Mouse (Mus musculus) retina, embryonic 14.5 days (tissue): Measurements from ENCODE around the gene Kif1b.
"Not testable (repeated sequence)": the region's sequence is repeated elsewhere in the genome, so short reads cannot be mapped to it uniquely, and the experiment has no call there.

Source experiments
- DNase-seq: peaks from one replicate; pipeline ENCODE4 v3.0.0-alpha.2; 2015; ENCODE audit warnings: low spot score

Kif1b gene

GRCm38 (mm10) chr4:149170394-149170931 lies 137.0 kb downstream of the Kif1b start:
- DNase-seq, result no peak

GRCm38 (mm10) chr4:149169926-149170325 lies 137.6 kb downstream of the Kif1b start:
- DNase-seq, result not testable (repeated sequence)

GRCm38 (mm10) chr4:149168016-149168415 lies 139.5 kb downstream of the Kif1b start:
- DNase-seq, result no peak

DNA sequence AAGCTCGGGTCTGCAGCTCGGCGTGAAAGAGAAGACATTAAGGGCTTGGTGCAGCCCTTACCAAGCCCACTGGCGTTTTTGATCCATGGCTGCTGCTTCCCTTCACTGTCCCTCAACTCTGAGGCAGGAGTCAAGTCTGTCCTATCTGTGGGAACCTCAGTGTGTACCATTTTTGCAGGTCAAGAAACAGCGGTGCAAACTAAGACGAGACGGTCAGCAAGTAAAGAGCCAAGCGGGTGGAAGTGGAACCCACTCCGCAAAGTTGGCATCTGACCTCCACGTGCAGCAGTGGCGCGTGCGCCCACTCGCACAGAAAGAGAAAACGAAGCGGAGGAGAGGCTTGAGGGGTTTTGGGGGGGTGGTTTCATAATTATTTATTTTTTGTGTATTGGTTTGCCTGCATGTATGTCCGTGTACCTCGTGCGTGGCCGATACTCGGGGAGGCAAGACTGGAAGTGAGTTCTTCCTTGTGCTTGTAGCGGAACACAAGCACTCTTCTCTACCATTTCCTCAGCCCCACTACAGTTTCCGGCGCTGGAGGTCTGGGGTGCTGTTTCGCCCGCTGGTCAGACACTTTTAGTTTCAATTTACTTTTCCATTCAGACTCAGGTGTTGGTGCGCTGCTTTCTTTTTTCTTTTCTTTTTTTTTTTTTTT lies 140.4 kb downstream of the Kif1b start:
- DNase-seq, result no peak

DNA sequence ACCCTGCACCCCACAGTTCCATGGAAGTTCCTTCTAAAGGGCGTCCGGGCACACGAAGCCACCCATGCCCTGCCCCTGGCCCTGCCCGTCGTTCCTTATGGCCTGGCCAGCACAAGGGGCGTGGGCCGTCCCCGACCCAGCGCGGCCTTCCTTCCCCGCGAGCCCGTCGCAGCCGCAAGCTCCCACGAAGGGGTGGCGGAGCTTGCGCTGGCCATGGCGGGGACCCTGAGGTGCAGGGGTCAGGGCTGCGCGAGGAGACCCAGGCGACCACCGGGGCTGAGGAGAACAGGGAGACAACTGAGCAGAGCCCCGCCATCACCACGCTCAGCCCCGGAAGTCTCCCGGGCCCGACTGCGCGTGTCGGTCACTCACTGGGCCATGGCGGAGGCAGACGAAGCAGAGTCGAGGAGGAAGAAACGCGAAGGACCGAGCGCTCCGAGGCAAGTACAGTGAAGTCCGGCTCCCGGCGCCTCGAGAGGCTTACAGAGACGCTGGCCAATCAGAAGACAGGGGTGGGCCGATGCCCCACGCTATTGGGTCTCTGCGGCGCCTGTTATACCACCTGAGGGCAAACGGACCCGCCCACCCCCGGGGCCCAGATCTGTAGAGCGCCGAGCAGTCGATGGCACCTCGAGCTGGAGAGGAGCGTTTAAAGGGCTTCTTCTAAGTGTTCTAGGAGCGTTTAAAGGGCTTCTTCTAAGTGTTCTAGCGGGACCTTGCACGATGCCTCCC lies 141.1 kb downstream of the Kif1b start, which contains the start of gene Pgd:
TSS of gene Pgd (minus strand) at position 557 of the 732 bp plus-strand sequence.
- DNase-seq, result peak; percentile 98

DNA sequence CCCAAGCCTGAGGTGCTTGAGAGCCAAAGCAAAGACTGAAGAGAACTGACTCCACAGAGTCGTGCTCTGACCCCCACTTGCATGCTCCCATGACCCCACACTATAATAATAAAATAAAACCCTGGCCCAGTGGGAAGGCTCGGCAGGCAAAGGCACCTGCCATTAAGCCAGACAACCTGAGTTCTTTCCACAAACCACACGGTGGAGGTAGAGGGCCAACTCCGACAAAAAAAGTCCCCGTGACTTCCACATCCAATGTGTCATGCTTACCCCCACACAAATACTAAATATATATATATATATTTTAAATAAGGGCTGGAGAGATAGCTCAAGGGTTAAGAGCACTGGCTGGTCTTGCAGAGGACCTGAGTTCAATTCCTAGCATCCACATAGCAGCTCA lies 143.3 kb downstream of the Kif1b start:
- DNase-seq, result no peak

DNA sequence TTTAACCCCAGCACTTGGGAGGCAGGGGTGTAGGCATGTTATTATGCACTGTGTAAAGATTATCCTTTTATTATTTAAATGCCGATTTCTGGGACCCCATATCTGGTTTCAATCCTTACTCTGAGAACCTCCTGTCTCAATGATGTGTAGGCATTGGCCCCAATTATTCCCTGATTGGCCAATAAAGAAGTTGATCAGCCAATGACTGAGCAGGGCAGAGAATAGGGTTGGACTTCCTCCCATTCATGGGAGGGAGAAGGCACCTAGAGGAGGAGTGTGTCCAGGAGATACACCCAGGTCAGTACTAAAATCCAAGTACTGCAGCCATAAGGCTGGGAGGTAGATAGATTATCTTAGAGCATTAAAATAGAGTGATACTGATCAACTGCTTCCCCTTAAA lies 144.3 kb downstream of the Kif1b start:
- DNase-seq, result no peak

DNA sequence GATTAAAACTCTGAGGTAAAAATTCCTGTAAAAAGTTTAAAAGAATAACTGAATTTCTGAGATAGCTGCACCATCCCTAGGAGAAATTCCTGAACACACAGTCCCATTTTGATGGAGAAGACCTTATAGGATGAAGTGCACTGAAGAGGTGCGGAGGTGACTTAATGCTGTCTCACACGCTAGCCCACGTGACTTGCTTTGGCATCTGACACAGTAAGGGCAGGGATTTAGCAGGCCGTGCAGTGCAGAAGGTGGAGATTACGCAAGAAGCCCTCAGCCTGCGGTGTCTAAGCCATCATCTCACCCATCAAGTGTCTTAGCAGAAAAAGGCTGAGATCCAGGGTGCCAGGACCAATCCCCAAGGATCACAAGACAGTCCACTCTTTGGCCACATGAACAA lies 146.3 kb downstream of the Kif1b start:
- no peak for DNase-seq

DNA sequence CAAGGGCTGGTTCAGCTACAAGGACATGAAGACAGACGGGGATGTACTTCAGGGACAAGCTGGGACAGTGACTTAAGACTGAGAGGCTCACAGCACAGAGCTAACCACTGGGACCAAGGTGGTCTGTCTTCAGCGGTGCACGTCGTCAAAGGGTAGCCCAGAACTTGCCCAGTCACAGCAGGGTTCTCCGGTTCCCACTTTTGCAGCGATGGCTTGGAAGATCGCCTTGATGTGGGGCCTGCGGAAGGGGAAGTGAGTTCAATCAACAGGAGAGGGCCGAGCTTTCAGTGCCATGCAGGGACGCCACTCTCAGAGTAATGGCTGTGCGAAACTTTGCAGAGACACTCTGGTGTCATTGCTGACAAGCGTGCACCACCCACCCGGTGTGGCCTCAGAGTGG lies 147.6 kb downstream of the Kif1b start:
- DNase-seq, result no peak

DNA sequence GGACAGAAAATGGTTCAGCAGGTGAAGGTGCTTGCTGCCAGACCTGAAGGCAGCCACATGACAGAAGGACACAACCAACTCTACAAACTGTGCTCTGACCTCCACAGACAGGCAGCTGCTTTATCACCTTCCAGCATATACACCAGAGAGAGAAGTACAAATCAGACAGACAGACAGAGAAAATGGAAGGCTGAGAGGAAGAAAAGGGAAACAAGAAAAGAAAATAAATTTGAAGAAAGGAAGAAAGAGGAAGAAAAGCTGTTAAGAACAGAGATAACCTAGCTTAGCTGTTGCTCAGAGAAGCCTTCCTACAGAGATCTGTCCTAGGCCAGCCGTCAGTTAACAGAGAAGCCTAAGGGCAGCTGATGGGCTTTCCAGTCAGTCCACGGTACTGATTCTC lies 148.3 kb downstream of the Kif1b start:
- no peak for DNase-seq

DNA sequence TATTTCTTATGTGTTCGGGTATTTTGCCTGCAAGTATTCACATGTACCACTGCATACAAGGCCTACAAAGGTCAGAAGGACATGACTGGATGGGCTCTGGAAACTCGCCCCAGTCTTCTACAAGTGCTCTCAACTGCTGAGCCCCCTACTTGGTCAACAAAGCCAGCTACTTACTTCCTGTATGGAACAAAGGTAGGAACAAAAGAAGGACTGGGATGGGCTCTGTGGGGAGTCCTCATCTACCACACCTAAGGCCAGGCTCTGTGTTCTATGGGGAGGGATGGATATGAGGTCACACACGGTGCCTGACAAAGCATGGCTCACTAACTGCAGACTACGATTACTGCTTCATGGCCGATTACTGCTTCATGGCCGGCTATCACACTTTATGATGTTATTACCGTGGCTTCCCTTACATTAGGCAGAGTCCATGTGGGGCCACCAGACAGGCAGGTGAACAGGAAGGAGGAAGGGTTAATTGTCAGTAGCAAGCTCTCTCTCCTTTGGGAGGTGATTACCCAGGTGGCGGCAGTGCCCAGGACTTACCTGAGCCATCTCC lies 150.0 kb downstream of the Kif1b start:
- DNase-seq, result no peak

GRCm38 (mm10) chr4:149155711-149156110 lies 151.8 kb downstream of the Kif1b start:
- DNase-seq, result no peak

DNA sequence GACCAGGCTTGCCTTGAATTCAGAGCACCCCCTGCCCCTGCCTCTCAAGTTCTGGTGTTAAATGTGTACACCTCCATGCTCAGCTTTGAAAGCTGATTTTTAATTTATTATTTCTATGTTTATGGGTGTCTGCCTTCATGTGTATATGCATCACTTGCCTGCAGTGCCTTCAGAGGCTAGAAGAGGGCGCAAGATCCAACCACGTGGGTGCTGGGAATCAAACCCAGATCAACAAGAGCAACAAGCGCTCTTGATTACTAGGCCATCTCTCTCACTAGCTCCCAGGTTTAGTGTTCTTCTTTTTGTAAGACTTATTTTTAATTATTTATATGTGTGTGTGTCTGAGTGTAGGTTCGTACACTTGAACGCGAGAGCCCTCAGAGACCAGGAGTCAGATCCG lies 152.6 kb downstream of the Kif1b start:
- no peak for DNase-seq

GRCm38 (mm10) chr4:149150721-149151120 lies 156.8 kb downstream of the Kif1b start:
- no peak for DNase-seq

DNA sequence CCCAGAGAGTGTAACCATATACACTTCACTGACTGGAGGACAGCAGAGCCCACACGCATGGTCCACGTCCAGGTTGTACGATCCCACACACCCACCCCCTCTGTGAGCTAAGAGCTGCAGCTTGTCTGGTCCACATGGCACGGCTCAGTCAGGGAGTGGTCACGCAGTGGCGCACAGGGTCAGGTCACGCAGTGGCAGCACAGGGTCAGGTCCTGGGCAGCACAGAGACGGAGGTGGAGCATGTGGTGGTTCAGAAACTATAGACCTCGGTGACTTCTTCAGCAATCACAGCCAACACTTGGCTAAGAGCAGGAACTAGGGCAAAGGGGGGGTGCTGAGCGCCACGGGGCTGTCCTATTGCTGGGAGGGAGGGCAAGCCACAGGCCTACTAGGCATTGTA lies 157.2 kb downstream of the Kif1b start:
- DNase-seq, result no peak

- DNase-seq, result no peak
These were observed 157.9 kb downstream of the Kif1b start for GRCm38 (mm10) chr4:149149611-149150010.

- DNase-seq, result no peak
These were observed 158.3 kb downstream of the Kif1b start for GRCm38 (mm10) chr4:149149196-149149595.

DNA sequence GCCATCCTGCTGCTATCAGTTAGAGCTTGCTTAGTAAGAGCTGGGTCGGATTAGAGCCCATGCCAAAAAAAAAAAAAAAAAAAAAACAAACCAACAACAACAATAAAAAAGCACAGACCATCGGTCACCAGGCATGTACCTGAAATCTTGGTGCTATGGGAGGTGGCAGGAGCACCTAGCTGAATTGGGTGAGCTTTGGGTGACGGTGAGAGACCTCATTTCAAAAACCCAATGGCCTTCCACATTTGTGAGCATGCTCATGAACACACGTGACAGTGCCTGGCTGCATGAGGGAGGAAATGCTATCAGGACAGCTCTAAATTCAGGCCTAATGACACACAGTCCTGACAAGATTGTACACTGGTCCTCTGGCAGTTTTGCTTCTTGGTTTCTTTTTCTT lies 159.4 kb downstream of the Kif1b start:
- no peak for DNase-seq

DNA sequence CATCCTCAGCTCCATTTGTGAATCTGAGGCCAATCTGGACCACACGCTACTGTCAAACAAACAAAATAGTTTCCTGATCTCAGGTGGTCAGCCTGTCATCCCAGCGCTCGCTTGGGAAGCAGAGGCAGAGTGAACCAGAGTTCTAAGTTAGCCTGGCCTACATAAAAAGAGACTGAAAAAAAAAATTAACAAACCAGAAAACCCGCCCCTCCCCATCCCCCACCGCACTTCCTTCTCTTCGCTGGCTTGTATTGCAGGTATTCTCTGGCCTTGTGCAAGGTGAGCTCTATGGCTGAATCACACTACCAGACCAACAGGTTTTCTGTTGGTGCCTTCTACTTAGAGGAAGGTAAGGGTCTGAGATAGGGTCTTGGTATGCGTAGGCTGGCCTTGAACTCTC lies 160.0 kb downstream of the Kif1b start:
- no peak for DNase-seq

- DNase-seq, result no peak
These were observed 162.3 kb downstream of the Kif1b start for GRCm38 (mm10) chr4:149145151-149145550.

DNA sequence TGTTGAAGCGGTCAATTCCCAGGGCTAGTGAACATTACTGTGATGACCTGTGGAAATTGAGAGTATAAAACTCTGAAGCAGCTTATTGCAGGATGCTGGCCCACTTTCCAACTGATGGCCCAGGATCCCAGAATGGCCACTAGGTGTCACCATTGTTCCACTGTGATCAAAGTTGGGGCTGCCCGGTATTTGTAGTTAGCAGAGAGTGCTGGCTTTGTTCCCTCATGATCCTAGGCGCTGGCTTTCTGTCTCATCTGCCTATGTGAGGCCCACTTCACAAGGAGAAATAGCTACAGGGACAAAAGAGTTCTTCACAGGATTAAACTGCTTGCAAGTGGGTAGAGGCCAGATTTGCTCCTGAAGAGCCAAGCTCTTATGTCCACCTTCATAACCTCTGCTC lies 163.0 kb downstream of the Kif1b start:
- peak; percentile 95 for DNase-seq

DNA sequence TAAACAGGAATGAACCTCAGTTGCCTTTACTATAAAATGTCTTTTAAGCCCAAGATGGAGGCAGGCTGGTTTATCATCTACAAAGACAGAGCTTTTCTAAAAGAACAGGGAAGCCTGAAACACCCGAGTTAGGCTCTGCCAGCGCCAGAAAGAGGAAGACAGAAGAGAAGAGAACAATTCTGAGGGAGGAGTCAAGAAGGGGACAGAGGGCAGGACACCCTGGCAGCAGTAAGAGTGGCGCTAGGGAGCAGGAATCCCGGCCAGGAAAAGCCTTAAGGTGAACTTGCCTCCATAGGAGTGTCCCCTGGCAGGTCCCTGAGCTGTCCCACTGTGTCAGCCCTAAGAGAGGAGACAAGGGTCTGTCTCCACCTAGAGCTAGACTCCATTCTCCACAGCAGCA lies 163.9 kb downstream of the Kif1b start:
- DNase-seq, result no peak

GRCm38 (mm10) chr4:149138515-149138914 lies 169.0 kb downstream of the Kif1b start:
- DNase-seq, result no peak
